Mouse (Mus musculus): ENCODE data around the gene Peli2. TPM values are rescaled to one million over a fixed set of nuclear protein-coding genes. Genes with fewer than 3 reads are reported as not detected.

Peli2 gene
- polyA plus RNA-seq, 1 experiment, result 125 TPM

- Histone ChIP-seq H3K36me3 (ENCODE audit: control insufficient read depth, insufficient read depth, low read length) (no peaks in the 10 kb centered on the region), H3K4me1 (ENCODE audit: control insufficient read depth, insufficient read depth, low read length) (no peaks in the 10 kb centered on the region), H3K27ac (ENCODE audit: control insufficient read depth, insufficient read depth, low read depth, low read length) (no peak overlapping the region), H3K4me3 (ENCODE audit: control insufficient read depth, low read depth, low read length) (no peak overlapping the region), H3K27me3 (ENCODE audit: control insufficient read depth, insufficient read depth, low read length) (no peaks in the 10 kb centered on the region)
- no peak for TF ChIP-seq POLR2A (IDR thresholded peaks at IDR 0.05; ENCODE audit: control insufficient read depth, low read depth, low read length)
Observed at GRCm38 (mm10) chr14:48246236-48246635, 125.6 kb downstream of the Peli2 start.

GRCm38 (mm10) chr14:48246963-48247362, 126.3 kb downstream of the Peli2 start:
- no peak overlapping the region for H3K27ac ChIP-seq (ENCODE audit: control insufficient read depth, insufficient read depth, low read depth, low read length)
- no peaks in the 10 kb centered on the region for H3K36me3 ChIP-seq (ENCODE audit: control insufficient read depth, insufficient read depth, low read length)
- no peaks in the 10 kb centered on the region for H3K4me1 ChIP-seq (ENCODE audit: control insufficient read depth, insufficient read depth, low read length)
- no peaks in the 10 kb centered on the region for H3K27me3 ChIP-seq (ENCODE audit: control insufficient read depth, insufficient read depth, low read length)
- TF ChIP-seq CTCF (IDR thresholded peaks at IDR 0.05; ENCODE audit: control insufficient read depth, insufficient read depth, insufficient replicate concordance, low read depth, low read length) (no peak), POLR2A (IDR thresholded peaks at IDR 0.05; ENCODE audit: control insufficient read depth, low read depth, low read length) (no peak)
- H3K4me3 ChIP-seq (ENCODE audit: control insufficient read depth, low read depth, low read length), result no peak overlapping the region

- Histone ChIP-seq H3K36me3 (ENCODE audit: control insufficient read depth, insufficient read depth, low read length) (no peaks in the 10 kb centered on the region), H3K27ac (ENCODE audit: control insufficient read depth, insufficient read depth, low read depth, low read length) (no peak overlapping the region), H3K4me1 (ENCODE audit: control insufficient read depth, insufficient read depth, low read length) (no peaks in the 10 kb centered on the region), H3K4me3 (ENCODE audit: control insufficient read depth, low read depth, low read length) (no peak overlapping the region), H3K27me3 (ENCODE audit: control insufficient read depth, insufficient read depth, low read length) (no peaks in the 10 kb centered on the region)
- TF ChIP-seq CTCF (IDR thresholded peaks at IDR 0.05; ENCODE audit: control insufficient read depth, insufficient read depth, insufficient replicate concordance, low read depth, low read length), result no peak
- TF ChIP-seq POLR2A (IDR thresholded peaks at IDR 0.05; ENCODE audit: control insufficient read depth, low read depth, low read length), result no peak
Observed at GRCm38 (mm10) chr14:48249459-48249858, 128.8 kb downstream of the Peli2 start.

GRCm38 (mm10) chr14:48249909-48250308, 129.3 kb downstream of the Peli2 start:
- H3K4me3 ChIP-seq (ENCODE audit: control insufficient read depth, low read depth, low read length), result no peak overlapping the region
- no peak for TF ChIP-seq CTCF (IDR thresholded peaks at IDR 0.05; ENCODE audit: control insufficient read depth, insufficient read depth, insufficient replicate concordance, low read depth, low read length)
- TF ChIP-seq POLR2A (IDR thresholded peaks at IDR 0.05; ENCODE audit: control insufficient read depth, low read depth, low read length), result no peak
- no peaks in the 10 kb centered on the region for H3K36me3 ChIP-seq (ENCODE audit: control insufficient read depth, insufficient read depth, low read length)
- H3K27me3 ChIP-seq (ENCODE audit: control insufficient read depth, insufficient read depth, low read length), result no peaks in the 10 kb centered on the region
- H3K4me1 ChIP-seq (ENCODE audit: control insufficient read depth, insufficient read depth, low read length), result no peaks in the 10 kb centered on the region
- no peak overlapping the region for H3K27ac ChIP-seq (ENCODE audit: control insufficient read depth, insufficient read depth, low read depth, low read length)

- H3K27me3 ChIP-seq (ENCODE audit: control insufficient read depth, insufficient read depth, low read length), result no peaks in the 10 kb centered on the region
- no peak overlapping the region for H3K4me3 ChIP-seq (ENCODE audit: control insufficient read depth, low read depth, low read length)
- TF ChIP-seq CTCF (IDR thresholded peaks at IDR 0.05; ENCODE audit: control insufficient read depth, insufficient read depth, insufficient replicate concordance, low read depth, low read length), result no peak
- TF ChIP-seq POLR2A (IDR thresholded peaks at IDR 0.05; ENCODE audit: control insufficient read depth, low read depth, low read length), result no peak
- H3K36me3 ChIP-seq (ENCODE audit: control insufficient read depth, insufficient read depth, low read length), result no peaks in the 10 kb centered on the region
- H3K27ac ChIP-seq (ENCODE audit: control insufficient read depth, insufficient read depth, low read depth, low read length), result no peak overlapping the region
- H3K4me1 ChIP-seq (ENCODE audit: control insufficient read depth, insufficient read depth, low read length), result peaks cover 3% of the 10 kb centered on the region
Observed at GRCm38 (mm10) chr14:48251381-48251979, 130.9 kb downstream of the Peli2 start.

- H3K4me3 ChIP-seq (ENCODE audit: control insufficient read depth, low read depth, low read length), result no peak overlapping the region
- no peak for TF ChIP-seq POLR2A (IDR thresholded peaks at IDR 0.05; ENCODE audit: control insufficient read depth, low read depth, low read length)
- TF ChIP-seq CTCF (IDR thresholded peaks at IDR 0.05; ENCODE audit: control insufficient read depth, insufficient read depth, insufficient replicate concordance, low read depth, low read length), result no peak
- no peak overlapping the region for H3K27ac ChIP-seq (ENCODE audit: control insufficient read depth, insufficient read depth, low read depth, low read length)
- H3K27me3 ChIP-seq (ENCODE audit: control insufficient read depth, insufficient read depth, low read length), result no peaks in the 10 kb centered on the region
- H3K36me3 ChIP-seq (ENCODE audit: control insufficient read depth, insufficient read depth, low read length), result no peaks in the 10 kb centered on the region
- peaks cover 3% of the 10 kb centered on the region for H3K4me1 ChIP-seq (ENCODE audit: control insufficient read depth, insufficient read depth, low read length)
Observed at GRCm38 (mm10) chr14:48253183-48253582, 132.6 kb downstream of the Peli2 start.

GRCm38 (mm10) chr14:48254696-48255095, 134.1 kb downstream of the Peli2 start:
- TF ChIP-seq CTCF (IDR thresholded peaks at IDR 0.05; ENCODE audit: control insufficient read depth, insufficient read depth, insufficient replicate concordance, low read depth, low read length) (no peak), POLR2A (IDR thresholded peaks at IDR 0.05; ENCODE audit: control insufficient read depth, low read depth, low read length) (no peak)
- no peaks in the 10 kb centered on the region for H3K27me3 ChIP-seq (ENCODE audit: control insufficient read depth, insufficient read depth, low read length)
- no peak overlapping the region for H3K27ac ChIP-seq (ENCODE audit: control insufficient read depth, insufficient read depth, low read depth, low read length)
- peaks cover 3% of the 10 kb centered on the region for H3K4me1 ChIP-seq (ENCODE audit: control insufficient read depth, insufficient read depth, low read length)
- H3K36me3 ChIP-seq (ENCODE audit: control insufficient read depth, insufficient read depth, low read length), result no peaks in the 10 kb centered on the region
- H3K4me3 ChIP-seq (ENCODE audit: control insufficient read depth, low read depth, low read length), result no peak overlapping the region

- TF ChIP-seq CTCF (IDR thresholded peaks at IDR 0.05; ENCODE audit: control insufficient read depth, insufficient read depth, insufficient replicate concordance, low read depth, low read length) (no peak), POLR2A (IDR thresholded peaks at IDR 0.05; ENCODE audit: control insufficient read depth, low read depth, low read length) (no peak)
- no peak overlapping the region for H3K4me3 ChIP-seq (ENCODE audit: control insufficient read depth, low read depth, low read length)
- H3K4me1 ChIP-seq (ENCODE audit: control insufficient read depth, insufficient read depth, low read length), result peaks cover 3% of the 10 kb centered on the region
- H3K27ac ChIP-seq (ENCODE audit: control insufficient read depth, insufficient read depth, low read depth, low read length), result no peak overlapping the region
- H3K27me3 ChIP-seq (ENCODE audit: control insufficient read depth, insufficient read depth, low read length), result no peaks in the 10 kb centered on the region
- H3K36me3 ChIP-seq (ENCODE audit: control insufficient read depth, insufficient read depth, low read length), result no peaks in the 10 kb centered on the region
Observed at GRCm38 (mm10) chr14:48255290-48255689, 134.7 kb downstream of the Peli2 start.

All from testis, adult 2 months (tissue).